Comparison of ENCODE assay signal across 7 mouse cellular contexts in genomic region chr19:46003371-46004226, GRCm38 (mm10). TPM values are rescaled to one million over a fixed set of nuclear protein-coding genes. Genes with fewer than 3 reads are reported as not detected.
DNase-seq lines count a peak whose midpoint lies in the region; ATAC-seq and TF ChIP-seq lines count a peak whose summit lies in the region.

Gene Hps6 (plus strand): TSS chr19:46003508.

- peak within 1 kb of the TSS; percentile 98 for H3K4me2 ChIP-seq in embryonic facial prominence, embryonic 11.5 days (ENCODE audit: low read depth, low read length)
- peak within 1 kb of the TSS; percentile 97 for H3K4me2 ChIP-seq in limb, embryonic 11.5 days (ENCODE audit: low read depth, severe bottlenecking)
- H3K4me2 ChIP-seq in midbrain, embryonic 13.5 days (replicated peaks): peak within 1 kb of the TSS; percentile 85

- H3K9ac ChIP-seq in embryonic facial prominence, embryonic 11.5 days (replicated peaks; ENCODE audit: low read length): peak within 1 kb of the TSS; percentile 74
- H3K9ac ChIP-seq in heart, adult 2 months (ENCODE audit: low read depth, low read length): peak within 1 kb of the TSS; percentile 93
- peak within 1 kb of the TSS; percentile 72 for H3K9ac ChIP-seq in limb, embryonic 11.5 days (ENCODE audit: low read length)
- H3K9ac ChIP-seq in midbrain, embryonic 13.5 days (replicated peaks): peak within 1 kb of the TSS; percentile 71

- H3K4me3 ChIP-seq in embryonic facial prominence, embryonic 11.5 days (ENCODE audit: low read depth, low read length): peak within 1 kb of the TSS; percentile 62
- H3K4me3 ChIP-seq in heart, adult 2 months: peak within 1 kb of the TSS; percentile 95
- H3K4me3 ChIP-seq in kidney, adult 2 months (ENCODE audit: insufficient read depth, low read depth, low read length): peak within 1 kb of the TSS; percentile 72
- peak within 1 kb of the TSS; percentile 60 for H3K4me3 ChIP-seq in limb, embryonic 11.5 days (ENCODE audit: low read depth, low read length)
- peak within 1 kb of the TSS; percentile 47 for H3K4me3 ChIP-seq in midbrain, embryonic 13.5 days (replicated peaks)

- DNase-seq in adrenal gland, postnatal 14 days: peak; percentile 95
- peak; percentile 74 for DNase-seq in embryonic facial prominence, embryonic 11.5 days (ENCODE audit: low spot score)
- DNase-seq in heart, adult 2 months: peak; percentile 94 to 95
- DNase-seq in kidney, adult 2 months: peak; percentile 96
- peak; percentile 74 for DNase-seq in limb, embryonic 11.5 days (ENCODE audit: low spot score)
- DNase-seq in spleen, adult 12 weeks (ENCODE audit: low spot score): peak; percentile 81

- peak; percentile 77 for TF ChIP-seq EP300 in heart, adult 2 months (IDR thresholded peaks at IDR 0.05; ENCODE audit: insufficient read depth, low read depth, low read length)

- no peaks in the 10 kb centered on the region for H3K27me3 ChIP-seq in embryonic facial prominence, embryonic 11.5 days (ENCODE audit: control insufficient read depth, insufficient read depth, low read length)
- H3K27me3 ChIP-seq in heart, adult 2 months (ENCODE audit: control insufficient read depth, insufficient read depth, low read length): no peaks in the 10 kb centered on the region
- no peaks in the 10 kb centered on the region for H3K27me3 ChIP-seq in kidney, adult 2 months (replicated peaks; ENCODE audit: control insufficient read depth, insufficient read depth, low read length)
- no peaks in the 10 kb centered on the region for H3K27me3 ChIP-seq in limb, embryonic 11.5 days (ENCODE audit: control insufficient read depth, insufficient read depth, low read length)
- H3K27me3 ChIP-seq in midbrain, embryonic 13.5 days: peaks cover 35% of the 10 kb centered on the region

- ATAC-seq in embryonic facial prominence, embryonic 11.5 days (replicated peaks; ENCODE audit: insufficient number of reproducible peaks, low FRiP score, low TSS enrichment, low read depth): peak; percentile 61
- peak; percentile 60; the same call in 1 of the 2 replicates for ATAC-seq in limb, embryonic 11.5 days (ENCODE audit: insufficient number of reproducible peaks, low FRiP score, low TSS enrichment, low read depth)
- peak; percentile 62; the same call in 1 of the 2 replicates for ATAC-seq in midbrain, embryonic 13.5 days

- no peaks in the 10 kb centered on the region for H3K36me3 ChIP-seq in embryonic facial prominence, embryonic 11.5 days (replicated peaks; ENCODE audit: control insufficient read depth, insufficient read depth, low read depth, low read length)
- no peaks in the 10 kb centered on the region for H3K36me3 ChIP-seq in heart, adult 2 months (ENCODE audit: control insufficient read depth, insufficient read depth, low read length)
- no peaks in the 10 kb centered on the region for H3K36me3 ChIP-seq in kidney, adult 2 months (ENCODE audit: control insufficient read depth, insufficient read depth, low read length)
- peaks cover 2% of the 10 kb centered on the region; the same call in 1 of the 2 replicates for H3K36me3 ChIP-seq in limb, embryonic 11.5 days (ENCODE audit: control insufficient read depth, insufficient read depth, low read length)
- no peaks in the 10 kb centered on the region for H3K36me3 ChIP-seq in midbrain, embryonic 13.5 days

- intact Hi-C loops in heart, adult 2 months (cut with DNase I): loop anchor here (5.0 kb wide), 1 partner anchor 39 kb away; the partner anchor contains the start of gene Pprc1

- 1% methylated on average over 70 of the region's 70 CpGs for WGBS in embryonic facial prominence, embryonic 11.5 days
- WGBS in heart, adult 2 months: under 1% methylated on average over 70 of the region's 70 CpGs
- WGBS in kidney, adult 2 months: 2% methylated on average over 70 of the region's 70 CpGs
- 1% methylated on average over 70 of the region's 70 CpGs for WGBS in limb, embryonic 11.5 days
- WGBS in midbrain, embryonic 13.5 days: 2% methylated on average over 70 of the region's 70 CpGs

- peaks cover 4% of the 10 kb centered on the region for H3K4me1 ChIP-seq in embryonic facial prominence, embryonic 11.5 days (ENCODE audit: control insufficient read depth, insufficient read depth, low read length)
- peaks cover 6% of the 10 kb centered on the region for H3K4me1 ChIP-seq in heart, adult 2 months (ENCODE audit: control insufficient read depth, insufficient read depth, low read length)
- H3K4me1 ChIP-seq in kidney, adult 2 months (ENCODE audit: control insufficient read depth, insufficient read depth, low read length): peaks cover 7% of the 10 kb centered on the region; the same call in 1 of the 2 replicates
- 0 out of 2 replicates have a peak, but pooled peaks cover 3% of the 10 kb centered on the region for H3K4me1 ChIP-seq in limb, embryonic 11.5 days (ENCODE audit: control insufficient read depth, insufficient read depth, low read length)
- H3K4me1 ChIP-seq in midbrain, embryonic 13.5 days (replicated peaks): peaks cover 13% of the 10 kb centered on the region

- no peaks in the 10 kb centered on the region for H3K79me2 ChIP-seq in heart, adult 2 months (replicated peaks; ENCODE audit: control insufficient read depth, insufficient read depth, low read length)

- no peaks in the 10 kb centered on the region for H3K9me3 ChIP-seq in embryonic facial prominence, embryonic 11.5 days (replicated peaks; ENCODE audit: control insufficient read depth, low read length)
- no peaks in the 10 kb centered on the region for H3K9me3 ChIP-seq in limb, embryonic 11.5 days (ENCODE audit: control insufficient read depth, low read length)
- H3K9me3 ChIP-seq in midbrain, embryonic 13.5 days: no peaks in the 10 kb centered on the region

- TF ChIP-seq POLR2A in heart, adult 2 months (IDR thresholded peaks at IDR 0.05; ENCODE audit: insufficient read depth, low read depth, low read length): peak; percentile 88
- peak; percentile 90 for TF ChIP-seq POLR2A in kidney, adult 2 months (IDR thresholded peaks at IDR 0.05; ENCODE audit: low read depth, low read length)

- no peak within 1 kb of the TSS for H3K27ac ChIP-seq in embryonic facial prominence, embryonic 11.5 days (replicated peaks; ENCODE audit: low read depth, low read length)
- H3K27ac ChIP-seq in heart, adult 2 months: peak within 1 kb of the TSS; percentile 86
- H3K27ac ChIP-seq in kidney, adult 2 months (ENCODE audit: insufficient read depth, low read depth, low read length): peak within 1 kb of the TSS; percentile 41; the same call in 1 of the 2 replicates
- H3K27ac ChIP-seq in limb, embryonic 11.5 days (replicated peaks; ENCODE audit: low read depth, low read length): no peak within 1 kb of the TSS
- H3K27ac ChIP-seq in midbrain, embryonic 13.5 days: no peak within 1 kb of the TSS

- TF ChIP-seq CTCF in heart, adult 2 months (IDR thresholded peaks at IDR 0.05): no peak; the same call in 1 of the 2 replicates
- no peak for TF ChIP-seq CTCF in kidney, adult 2 months (conservative IDR thresholded peaks at IDR 0.05; ENCODE audit: insufficient read depth, insufficient read length, low read depth, low read length)

RNA-seq across cellular contexts. Expression of gene Hps6, which starts in this region (rescaled TPM):
- 10.7 and 11.3 TPM in 2 replicates for total RNA-seq in adrenal gland, postnatal 14 days (2021)
- polyA plus RNA-seq in embryonic facial prominence, embryonic 11.5 days (2014; fragmentation: Nextera tagmentation; extraction: Ambion mirVana): 1.9 and 2.4 TPM in 2 replicates
- total RNA-seq in heart, adult 2 months (2021): 1 to 10 TPM; 5.2 to 5.6 TPM
- 3.6 and 4.0 TPM in 2 replicates for polyA plus RNA-seq in heart, adult 2 months (2012; rRNA removed)
- 4.8 and 5.5 TPM in 2 replicates for polyA plus RNA-seq in kidney, adult 2 months (2012; rRNA removed)
- polyA plus RNA-seq in limb, embryonic 11.5 days (2014; fragmentation: Nextera tagmentation; extraction: Ambion mirVana): 2.7 and 3.1 TPM in 2 replicates
- polyA plus RNA-seq in midbrain, embryonic 13.5 days (2015; fragmentation: Nextera tagmentation; extraction: Ambion mirVana): 2.0 TPM in 2 replicates

Comparison
In these comparisons a context has a peak if more than half of its experiments do, and no peak if none do; other contexts are left out.
1. H3K27ac ChIP-seq: peak in heart, adult 2 months (single experiment) and kidney, adult 2 months (single experiment); none in embryonic facial prominence, embryonic 11.5 days (single experiment), limb, embryonic 11.5 days (single experiment) and midbrain, embryonic 13.5 days (single experiment).
2. Peak in every context shown above with its lines, with median percentiles within 50 percentile points of each other: DNase-seq, ATAC-seq, H3K4me2 ChIP-seq, H3K4me3 ChIP-seq and H3K9ac ChIP-seq.